Mouse (Mus musculus) ES-E14 (cell line): ENCODE measurements around the gene Rbm4.

ENCODE experiments used
- CHD2 ChIP-seq: IDR thresholded peaks from 2 replicates; pipeline ENCODE4 v1.6.1; 2014; ENCODE audit warnings: mild to moderate bottlenecking, low read depth, low read length, inconsistent platforms
- HCFC1 ChIP-seq: IDR thresholded peaks from 2 replicates; pipeline ENCODE4 v1.6.1; 2012; ENCODE audit warnings: low read length, inconsistent platforms, borderline replicate concordance; ENCODE audit not compliant: insufficient read depth
- MAFK ChIP-seq: IDR thresholded peaks from 2 replicates; pipeline ENCODE4 v1.6.1; 2014; ENCODE audit warnings: mild to moderate bottlenecking, low read depth, low read length, inconsistent platforms; ENCODE audit not compliant: insufficient read depth
- ZC3H11A ChIP-seq: IDR thresholded peaks from 2 replicates; pipeline ENCODE4 v1.6.1; 2012; ENCODE audit warnings: low read depth, mild to moderate bottlenecking, inconsistent platforms, low read length, borderline replicate concordance
- ZNF384 ChIP-seq: IDR thresholded peaks from 2 replicates; pipeline ENCODE4 v1.6.1; 2012; ENCODE audit warnings: low read depth, low read length, inconsistent platforms

DNA sequence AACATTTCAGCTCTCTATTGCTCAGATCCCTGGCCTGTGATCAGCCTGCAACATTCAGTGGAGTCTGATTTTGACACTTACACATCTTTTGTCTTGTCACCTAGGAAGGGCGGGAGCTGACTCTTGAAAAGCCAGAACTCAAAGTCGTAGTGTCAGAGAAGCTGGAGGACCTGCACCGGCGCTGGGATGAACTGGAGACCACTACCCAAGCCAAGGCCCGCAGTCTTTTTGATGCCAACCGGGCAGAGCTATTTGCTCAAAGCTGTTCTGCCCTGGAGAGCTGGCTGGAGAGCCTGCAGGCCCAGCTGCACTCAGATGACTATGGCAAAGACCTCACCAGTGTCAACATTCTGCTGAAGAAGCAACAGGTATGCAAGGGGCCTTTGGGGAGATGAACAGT is 51.5 kb downstream of the Rbm4 start:
- TF ChIP-seq CHD2 (no peak), ZC3H11A (no peak), MAFK (no peak), HCFC1 (no peak), ZNF384 (no peak)
